Mouse (Mus musculus): Measurements from ENCODE around the gene Atp13a2.

DNA sequence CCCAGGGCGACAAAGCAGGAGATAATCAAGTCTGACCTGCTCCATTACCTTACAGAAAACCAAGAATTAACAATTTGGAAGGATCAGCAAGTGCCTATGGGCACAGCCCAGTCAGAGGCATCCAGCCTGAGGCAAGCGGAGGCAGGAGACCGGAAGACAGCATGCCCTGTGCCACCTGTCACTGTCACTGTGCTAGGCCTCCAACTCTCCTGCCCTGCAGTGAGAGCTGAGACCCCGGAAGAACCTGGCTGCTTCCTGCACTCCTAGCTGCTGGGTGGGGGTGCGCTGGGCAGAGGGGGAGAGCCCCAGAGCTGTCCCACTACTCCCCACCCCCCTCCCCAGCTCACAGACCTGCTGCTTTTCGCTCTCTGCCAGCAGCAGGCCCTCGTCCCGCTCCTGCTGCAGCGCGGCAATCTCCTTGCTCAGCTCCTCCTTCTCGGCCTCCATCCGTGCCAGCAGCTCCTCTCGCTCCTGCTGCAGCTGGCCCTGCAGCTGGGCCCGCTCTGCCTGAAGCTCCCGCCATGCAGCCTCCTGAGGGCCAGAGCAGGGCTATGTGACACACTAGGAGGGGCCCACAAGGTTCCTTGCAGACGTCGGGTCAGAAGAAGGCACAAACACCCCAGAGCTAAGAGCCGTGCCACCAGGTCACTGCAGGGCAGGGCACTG lies 44.0 kb downstream of the Atp13a2 start:
- TF ChIP-seq HCFC1 (IDR thresholded peaks at IDR 0.05; ENCODE audit: borderline replicate concordance, insufficient read depth, low read length) (no peak), CHD2 (IDR thresholded peaks at IDR 0.05; ENCODE audit: low read depth, low read length) (no peak), ZNF384 (IDR thresholded peaks at IDR 0.05; ENCODE audit: low read depth, low read length) (no peak), MAFK (IDR thresholded peaks at IDR 0.05; ENCODE audit: insufficient read depth, low read depth, low read length) (no peak), ZC3H11A (IDR thresholded peaks at IDR 0.05; ENCODE audit: borderline replicate concordance, low read depth, low read length) (no peak)
